Mouse (Mus musculus): ENCODE measurements around the gene Unc79. TPM values are rescaled to one million over a fixed set of nuclear protein-coding genes. Genes with fewer than 3 reads are reported as not detected.

Gene Unc79
- polyA plus RNA-seq, 1 experiment from 2014 or later, result 1.3 TPM

DNA sequence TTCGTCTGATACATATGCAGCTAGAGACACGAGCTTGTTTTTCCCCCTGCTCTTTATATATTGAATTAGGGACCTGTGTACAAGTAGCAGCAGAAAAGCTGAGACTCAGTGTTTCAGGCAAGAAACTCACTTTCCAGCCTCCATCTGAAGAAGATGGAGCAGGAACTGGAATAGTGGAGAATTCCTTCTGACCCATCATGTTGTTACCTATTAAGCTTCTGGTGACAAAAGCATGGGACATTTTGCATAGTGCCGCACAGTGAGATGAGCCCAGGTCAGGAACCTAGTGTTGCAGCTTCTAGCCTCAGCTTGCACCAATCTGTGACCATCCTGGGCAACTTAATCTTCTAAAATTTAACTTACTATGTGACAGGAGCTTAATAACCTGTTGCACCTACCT is 92.7 kb downstream of the Unc79 start:
- Histone ChIP-seq H3K27me3 (no peaks in the 10 kb centered on the region), H3K4me3 (replicated peaks) (no peak overlapping the region), H3K36me3 (no peaks in the 10 kb centered on the region), H3K4me1 (no peaks in the 10 kb centered on the region), H3K9me3 (replicated peaks) (no peaks in the 10 kb centered on the region), H3K27ac (replicated peaks) (no peak overlapping the region), H3K4me2 (replicated peaks) (no peak overlapping the region), H3K9ac (no peak overlapping the region)
- ATAC-seq (ENCODE audit: insufficient number of reproducible peaks, low FRiP score, low TSS enrichment, low read depth), result no peak
- WGBS, result 95% methylated on average over 3 of the region's 3 CpGs

DNA sequence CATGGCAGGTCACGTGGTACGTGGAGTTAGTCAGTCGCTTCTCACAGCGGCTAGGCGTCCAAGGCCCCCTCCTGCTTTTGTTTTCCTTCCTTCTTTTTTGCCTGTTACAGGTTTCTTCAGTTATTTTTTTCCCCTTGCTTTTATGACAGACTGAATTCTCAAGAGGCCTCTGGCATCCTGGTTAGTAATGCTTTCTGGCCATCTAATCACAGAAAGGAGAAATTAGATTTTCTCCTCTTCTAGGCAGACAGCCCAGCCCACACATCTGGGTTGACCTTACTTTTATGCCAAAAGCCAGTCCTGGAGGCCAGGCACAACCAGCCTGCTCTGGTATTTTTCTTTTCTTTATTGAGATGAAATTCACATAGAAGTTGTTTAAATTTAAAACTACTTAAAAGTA is 94.1 kb downstream of the Unc79 start:
- Histone ChIP-seq H3K36me3 (no peaks in the 10 kb centered on the region), H3K27ac (replicated peaks) (no peak overlapping the region)

DNA sequence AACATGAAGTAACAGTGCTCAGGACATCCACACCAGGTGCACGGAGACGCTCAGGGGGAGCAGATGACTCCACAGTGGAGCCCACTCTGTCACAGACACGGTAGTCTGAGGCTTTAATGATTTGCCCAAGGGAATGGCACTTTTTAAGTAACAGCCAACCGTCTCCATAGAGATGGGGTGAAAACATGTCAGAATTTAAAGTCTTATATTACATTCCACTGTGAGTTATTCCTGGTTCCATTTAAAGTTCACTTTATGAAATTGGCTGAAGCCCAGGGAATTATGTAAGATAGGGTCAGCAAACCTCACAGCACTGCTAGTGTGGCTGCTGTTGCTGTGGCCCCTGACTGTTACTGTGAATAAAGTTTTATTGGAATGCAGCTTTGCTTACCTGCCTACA is 95.8 kb downstream of the Unc79 start:
- no peaks in the 10 kb centered on the region for H3K9me3 ChIP-seq (replicated peaks)
- H3K36me3 ChIP-seq, result no peaks in the 10 kb centered on the region
- no peaks in the 10 kb centered on the region for H3K4me1 ChIP-seq
- no peak overlapping the region for H3K4me2 ChIP-seq (replicated peaks)
- H3K4me3 ChIP-seq (replicated peaks), result no peak overlapping the region
- WGBS, result 26% methylated on average over 4 of the region's 4 CpGs
- ATAC-seq (ENCODE audit: insufficient number of reproducible peaks, low FRiP score, low TSS enrichment, low read depth), result no peak; the same call in 1 of the 2 replicates
- no peak overlapping the region for H3K27ac ChIP-seq (replicated peaks)
- no peaks in the 10 kb centered on the region for H3K27me3 ChIP-seq
- H3K9ac ChIP-seq, result no peak overlapping the region

More for the DNA sequence above, 94.1 kb downstream of the Unc79 start:
- Histone ChIP-seq H3K4me1 (no peaks in the 10 kb centered on the region), H3K27me3 (no peaks in the 10 kb centered on the region), H3K9ac (no peak overlapping the region), H3K4me3 (replicated peaks) (no peak overlapping the region), H3K9me3 (replicated peaks) (no peaks in the 10 kb centered on the region), H3K4me2 (replicated peaks) (no peak overlapping the region)
- no peak for ATAC-seq (ENCODE audit: insufficient number of reproducible peaks, low FRiP score, low TSS enrichment, low read depth)
- WGBS, result 84% methylated on average over 5 of the region's 5 CpGs

DNA sequence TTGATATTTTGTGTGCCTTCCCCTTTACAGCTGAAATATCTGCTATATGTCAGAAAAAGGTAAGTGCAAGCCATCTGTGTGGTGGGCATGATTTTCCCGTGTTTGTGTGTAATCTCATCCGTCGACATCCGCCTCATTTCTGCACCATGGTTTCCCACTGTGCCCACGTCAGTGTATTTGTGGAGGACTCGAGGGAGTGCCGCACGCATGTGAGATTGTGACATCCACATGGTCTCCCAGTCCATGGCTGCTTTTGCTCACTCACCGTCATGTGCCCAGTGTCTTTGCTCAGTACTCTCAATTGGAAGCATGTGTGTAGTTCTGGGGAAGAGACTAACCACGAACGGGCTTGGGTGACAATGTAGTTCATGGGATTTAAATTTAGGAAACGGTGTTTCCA is 101.2 kb downstream of the Unc79 start:
- no peaks in the 10 kb centered on the region for H3K9me3 ChIP-seq (replicated peaks)
- 74% methylated on average over 12 of the region's 12 CpGs for WGBS
- no peak overlapping the region for H3K27ac ChIP-seq (replicated peaks)
- no peaks in the 10 kb centered on the region for H3K36me3 ChIP-seq
- H3K27me3 ChIP-seq, result no peaks in the 10 kb centered on the region
- ATAC-seq (ENCODE audit: insufficient number of reproducible peaks, low FRiP score, low TSS enrichment, low read depth), result no peak
- H3K4me3 ChIP-seq (replicated peaks), result no peak overlapping the region
- no peaks in the 10 kb centered on the region for H3K4me1 ChIP-seq
- H3K4me2 ChIP-seq (replicated peaks), result no peak overlapping the region
- H3K9ac ChIP-seq, result no peak overlapping the region

DNA sequence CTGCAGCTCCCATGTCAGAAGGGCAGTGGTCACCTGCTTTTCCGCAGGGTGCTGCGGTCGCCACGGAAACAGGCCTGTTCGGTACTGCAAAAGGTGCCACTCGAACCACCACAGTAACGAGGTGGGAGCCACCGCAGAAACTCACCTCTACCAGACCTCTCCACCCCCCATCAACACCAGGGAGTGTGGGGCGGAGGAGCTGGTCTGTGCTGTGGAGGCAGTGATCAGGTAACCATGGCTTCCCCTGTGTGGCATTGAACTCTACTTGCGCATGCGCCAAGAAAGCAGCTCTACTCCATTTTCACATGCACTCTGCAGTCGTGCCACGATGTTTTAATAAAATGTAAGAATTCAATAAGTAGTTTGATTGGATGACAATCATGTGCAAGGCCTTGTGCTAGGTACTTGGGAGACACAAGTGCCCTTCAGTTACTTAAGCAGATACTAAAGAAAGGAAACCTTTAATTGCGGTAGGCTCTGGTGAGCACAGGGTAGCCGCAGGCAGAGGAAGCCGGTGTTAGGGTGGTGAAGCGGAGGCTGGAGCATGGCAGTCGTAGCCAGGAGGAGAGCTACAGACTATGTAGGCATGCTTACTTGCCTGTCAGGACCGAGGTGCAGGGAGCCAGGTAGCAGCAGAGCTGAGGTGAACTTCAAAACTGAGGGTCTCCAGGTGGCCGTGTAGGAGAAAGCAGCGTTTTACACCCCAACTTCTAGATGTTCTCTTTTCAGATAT is 110.8 kb downstream of the Unc79 start:
- H3K4me2 ChIP-seq (replicated peaks), result no peak overlapping the region
- WGBS, result 78% methylated on average over 21 of the region's 21 CpGs

DNA sequence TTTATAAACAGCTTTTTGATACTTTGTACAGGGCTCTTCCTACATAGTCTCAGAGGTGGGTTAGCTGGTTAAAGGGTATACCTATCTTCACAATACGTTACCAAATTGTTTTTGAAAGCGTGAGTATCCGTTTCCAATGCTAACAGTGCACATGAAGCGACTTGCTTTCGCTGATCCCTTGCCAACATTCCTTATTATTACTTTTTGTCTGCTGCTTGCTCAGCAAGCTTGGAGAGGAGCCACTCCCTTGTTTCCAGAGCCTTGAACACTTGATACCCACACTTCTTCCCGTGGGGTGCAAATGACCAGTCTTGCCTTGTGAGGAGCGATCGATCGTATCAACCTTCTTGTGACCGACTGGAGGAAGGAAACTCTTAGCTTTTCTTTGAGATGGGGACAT is 112.1 kb downstream of the Unc79 start:
- Histone ChIP-seq H3K4me2 (replicated peaks) (no peak overlapping the region), H3K27ac (replicated peaks) (no peak overlapping the region), H3K36me3 (no peaks in the 10 kb centered on the region), H3K9me3 (replicated peaks) (no peaks in the 10 kb centered on the region), H3K27me3 (no peaks in the 10 kb centered on the region), H3K4me1 (no peaks in the 10 kb centered on the region), H3K9ac (no peak overlapping the region), H3K4me3 (replicated peaks) (no peak overlapping the region)
- ATAC-seq (ENCODE audit: insufficient number of reproducible peaks, low FRiP score, low TSS enrichment, low read depth), result no peak
- WGBS, result 65% methylated on average over 10 of the region's 10 CpGs

More for the DNA sequence above, 110.8 kb downstream of the Unc79 start:
- Histone ChIP-seq H3K9me3 (replicated peaks) (no peaks in the 10 kb centered on the region), H3K4me1 (no peaks in the 10 kb centered on the region), H3K9ac (no peak overlapping the region), H3K27me3 (no peaks in the 10 kb centered on the region), H3K27ac (replicated peaks) (no peak overlapping the region), H3K36me3 (no peaks in the 10 kb centered on the region), H3K4me3 (replicated peaks) (no peak overlapping the region)
- no peak for ATAC-seq (ENCODE audit: insufficient number of reproducible peaks, low FRiP score, low TSS enrichment, low read depth)

DNA sequence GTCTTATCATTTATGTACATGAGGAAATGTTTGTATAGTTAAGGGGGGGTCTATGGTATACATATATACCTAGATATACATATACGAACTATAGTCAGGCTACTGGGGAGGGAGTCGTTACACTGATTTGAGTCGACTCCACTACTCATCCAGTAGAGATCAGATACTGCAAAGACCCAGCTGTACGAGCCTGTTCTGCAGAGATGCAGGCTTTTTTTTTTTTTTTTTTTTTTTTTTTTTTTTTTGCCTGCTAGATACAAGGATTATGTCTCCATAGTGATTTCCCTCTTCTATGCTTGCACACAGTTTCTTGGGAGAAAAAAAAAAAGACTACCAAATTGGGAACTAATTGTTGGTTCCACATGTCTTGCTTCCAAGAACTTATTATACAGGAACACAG is 113.5 kb downstream of the Unc79 start:
- Histone ChIP-seq H3K4me3 (replicated peaks) (no peak overlapping the region), H3K27ac (replicated peaks) (no peak overlapping the region)
- ATAC-seq (ENCODE audit: insufficient number of reproducible peaks, low FRiP score, low TSS enrichment, low read depth), result no peak

DNA sequence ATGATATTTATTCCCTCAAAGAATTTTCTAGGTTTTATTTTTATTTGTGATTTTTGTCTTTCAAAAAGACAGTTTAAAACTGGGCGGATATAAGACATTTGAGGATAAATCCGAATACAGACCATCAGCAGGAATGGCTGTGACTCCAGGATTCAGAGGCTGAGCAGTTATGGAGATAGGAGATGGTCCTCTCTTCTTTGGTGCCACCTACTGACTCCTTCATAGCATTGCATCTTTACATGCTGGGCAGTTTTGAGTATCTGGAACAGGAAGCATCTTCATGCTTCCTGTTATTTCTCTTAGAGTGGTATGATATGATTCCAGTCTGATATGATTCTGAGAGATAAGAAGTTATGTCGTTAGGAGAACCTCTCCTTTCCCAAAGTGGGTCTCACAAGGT is 116.3 kb downstream of the Unc79 start:
- Histone ChIP-seq H3K4me3 (replicated peaks) (no peak overlapping the region), H3K4me2 (replicated peaks) (no peak overlapping the region), H3K9me3 (replicated peaks) (no peaks in the 10 kb centered on the region), H3K4me1 (no peaks in the 10 kb centered on the region), H3K36me3 (no peaks in the 10 kb centered on the region), H3K9ac (no peak overlapping the region), H3K27ac (replicated peaks) (no peak overlapping the region), H3K27me3 (no peaks in the 10 kb centered on the region)
- no peak for ATAC-seq (ENCODE audit: insufficient number of reproducible peaks, low FRiP score, low TSS enrichment, low read depth)
- 10% methylated on average over 3 of the region's 3 CpGs for WGBS

More for the DNA sequence above, 113.5 kb downstream of the Unc79 start:
- Histone ChIP-seq H3K9ac (no peak overlapping the region), H3K4me1 (no peaks in the 10 kb centered on the region), H3K36me3 (no peaks in the 10 kb centered on the region), H3K9me3 (replicated peaks) (no peaks in the 10 kb centered on the region), H3K27me3 (no peaks in the 10 kb centered on the region), H3K4me2 (replicated peaks) (no peak overlapping the region)
- 62% methylated on average over 4 of the region's 4 CpGs for WGBS

DNA sequence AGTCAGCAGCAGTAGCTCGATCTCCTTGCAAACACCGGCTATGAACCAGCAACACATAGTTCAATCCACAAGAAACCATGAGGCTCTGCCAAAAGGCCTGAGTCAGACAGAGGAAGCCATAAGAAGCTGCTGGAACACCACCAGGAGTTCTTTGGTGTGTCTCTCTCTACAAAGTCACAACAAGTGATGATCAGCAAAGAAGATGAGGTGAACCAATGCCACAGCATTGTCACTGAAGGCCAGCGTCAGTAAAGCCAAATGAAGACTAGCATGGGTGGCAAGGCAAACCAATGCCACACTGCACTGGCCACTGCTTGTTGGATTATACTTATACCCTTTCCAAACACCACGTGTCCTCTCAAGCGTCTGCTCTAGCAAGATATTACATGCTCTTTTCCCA is 119.5 kb downstream of the Unc79 start:
- no peak for ATAC-seq (ENCODE audit: insufficient number of reproducible peaks, low FRiP score, low TSS enrichment, low read depth)
- Histone ChIP-seq H3K4me3 (replicated peaks) (no peak overlapping the region), H3K4me2 (replicated peaks) (no peak overlapping the region), H3K4me1 (no peaks in the 10 kb centered on the region), H3K9ac (no peak overlapping the region), H3K9me3 (replicated peaks) (no peaks in the 10 kb centered on the region), H3K36me3 (no peaks in the 10 kb centered on the region), H3K27ac (replicated peaks) (no peak overlapping the region), H3K27me3 (no peaks in the 10 kb centered on the region)
- WGBS, result 93% methylated on average over 5 of the region's 5 CpGs

DNA sequence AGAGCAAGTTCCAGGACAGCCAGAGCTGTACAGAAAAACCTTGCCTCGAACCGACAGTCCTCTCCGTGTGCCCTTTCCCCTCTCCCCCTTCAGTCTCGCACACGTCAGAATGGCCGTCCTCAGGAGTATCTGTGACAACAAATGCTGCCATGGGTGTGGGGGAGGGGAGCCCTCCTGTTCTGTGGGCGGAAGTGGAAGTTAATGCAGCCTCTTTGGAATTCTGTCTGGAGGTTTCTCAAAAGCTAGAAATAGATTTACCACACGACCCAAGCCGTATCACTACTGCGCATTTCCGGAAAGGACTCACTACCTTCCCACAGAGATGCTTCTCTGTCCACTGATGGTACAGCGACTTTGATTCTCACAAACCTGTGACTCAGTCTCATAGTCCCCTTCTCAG is 120.9 kb downstream of the Unc79 start:
- Histone ChIP-seq H3K36me3 (no peaks in the 10 kb centered on the region), H3K27ac (replicated peaks) (no peak overlapping the region), H3K27me3 (no peaks in the 10 kb centered on the region), H3K9ac (no peak overlapping the region), H3K4me1 (no peaks in the 10 kb centered on the region), H3K4me2 (replicated peaks) (no peak overlapping the region), H3K4me3 (replicated peaks) (no peak overlapping the region), H3K9me3 (replicated peaks) (no peaks in the 10 kb centered on the region)
- no peak for ATAC-seq (ENCODE audit: insufficient number of reproducible peaks, low FRiP score, low TSS enrichment, low read depth)
- WGBS, result 61% methylated on average over 12 of the region's 12 CpGs

DNA sequence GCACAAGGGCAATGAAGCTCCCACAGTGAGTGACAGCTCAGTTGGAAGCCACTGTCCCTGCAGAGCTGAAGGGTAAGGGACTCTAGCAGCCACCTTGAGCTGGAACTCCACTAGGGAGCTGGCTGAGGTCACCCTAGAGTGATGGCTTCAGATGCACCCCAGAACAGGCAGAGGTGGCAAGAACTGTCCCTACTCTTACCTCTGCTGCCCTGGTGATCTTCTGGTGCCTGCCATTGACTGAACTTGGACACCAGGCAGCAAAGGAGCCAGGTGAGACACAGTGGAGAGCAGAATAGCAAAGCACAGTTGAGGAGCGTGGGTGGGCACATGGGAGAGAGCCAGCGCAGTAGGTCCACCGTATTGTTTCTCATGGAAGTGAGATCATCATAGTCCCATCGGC is 125.3 kb downstream of the Unc79 start:
- Histone ChIP-seq H3K27ac (replicated peaks) (no peak overlapping the region), H3K9me3 (replicated peaks) (no peaks in the 10 kb centered on the region), H3K4me3 (replicated peaks) (no peak overlapping the region), H3K27me3 (no peaks in the 10 kb centered on the region), H3K9ac (no peak overlapping the region), H3K4me1 (no peaks in the 10 kb centered on the region), H3K36me3 (no peaks in the 10 kb centered on the region), H3K4me2 (replicated peaks) (no peak overlapping the region)
- WGBS, result 95% methylated on average over 4 of the region's 4 CpGs
- no peak for ATAC-seq (ENCODE audit: insufficient number of reproducible peaks, low FRiP score, low TSS enrichment, low read depth)

DNA sequence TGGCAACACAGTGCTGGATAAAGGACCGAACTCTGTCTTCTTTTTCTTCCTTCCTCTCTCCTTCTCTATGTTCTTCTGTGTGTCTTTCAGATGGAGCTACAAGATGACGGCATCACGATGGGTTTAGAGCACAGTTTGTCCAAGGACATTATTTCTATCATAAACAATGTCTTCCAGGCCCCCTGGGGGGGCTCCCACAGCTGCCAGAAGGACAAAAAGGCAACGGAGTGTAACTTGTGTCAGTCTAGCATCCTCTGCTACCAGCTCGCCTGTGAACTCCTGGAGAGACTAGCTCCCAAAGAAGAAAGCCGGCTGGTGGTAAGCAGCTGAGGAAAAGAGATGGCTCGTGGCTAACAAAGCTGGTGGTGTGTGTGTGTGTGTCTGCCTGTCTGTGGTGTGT is 130.1 kb downstream of the Unc79 start:
- H3K9ac ChIP-seq, result no peak overlapping the region

More for the DNA sequence above, 130.1 kb downstream of the Unc79 start:
- ATAC-seq (ENCODE audit: insufficient number of reproducible peaks, low FRiP score, low TSS enrichment, low read depth), result no peak
- no peaks in the 10 kb centered on the region for H3K27me3 ChIP-seq
- H3K4me2 ChIP-seq (replicated peaks), result no peak overlapping the region
- H3K9me3 ChIP-seq (replicated peaks), result no peaks in the 10 kb centered on the region
- H3K27ac ChIP-seq (replicated peaks), result no peak overlapping the region
- H3K4me3 ChIP-seq (replicated peaks), result no peak overlapping the region
- WGBS, result 59% methylated on average over 7 of the region's 7 CpGs
- no peaks in the 10 kb centered on the region for H3K4me1 ChIP-seq
- no peaks in the 10 kb centered on the region for H3K36me3 ChIP-seq
